Mouse (Mus musculus) testis, adult 2 months (tissue): ENCODE results near the gene Chmp6.

Experiments
- CTCF ChIP-seq: fragments of 200-500 bp; IDR thresholded peaks from 2 replicates; pipeline ENCODE4 v1.5.1; 2012; ENCODE audit warnings: low read depth, mild to moderate bottlenecking, inconsistent platforms, low read length, moderate library complexity; ENCODE audit not compliant: control insufficient read depth, insufficient read depth, insufficient replicate concordance
- POLR2A ChIP-seq: fragments of 200-500 bp; IDR thresholded peaks from 2 replicates; pipeline ENCODE4 v1.6.1; 2012; ENCODE audit warnings: low read depth, mild to moderate bottlenecking, inconsistent platforms, low read length, moderate library complexity; ENCODE audit not compliant: control insufficient read depth

DNA sequence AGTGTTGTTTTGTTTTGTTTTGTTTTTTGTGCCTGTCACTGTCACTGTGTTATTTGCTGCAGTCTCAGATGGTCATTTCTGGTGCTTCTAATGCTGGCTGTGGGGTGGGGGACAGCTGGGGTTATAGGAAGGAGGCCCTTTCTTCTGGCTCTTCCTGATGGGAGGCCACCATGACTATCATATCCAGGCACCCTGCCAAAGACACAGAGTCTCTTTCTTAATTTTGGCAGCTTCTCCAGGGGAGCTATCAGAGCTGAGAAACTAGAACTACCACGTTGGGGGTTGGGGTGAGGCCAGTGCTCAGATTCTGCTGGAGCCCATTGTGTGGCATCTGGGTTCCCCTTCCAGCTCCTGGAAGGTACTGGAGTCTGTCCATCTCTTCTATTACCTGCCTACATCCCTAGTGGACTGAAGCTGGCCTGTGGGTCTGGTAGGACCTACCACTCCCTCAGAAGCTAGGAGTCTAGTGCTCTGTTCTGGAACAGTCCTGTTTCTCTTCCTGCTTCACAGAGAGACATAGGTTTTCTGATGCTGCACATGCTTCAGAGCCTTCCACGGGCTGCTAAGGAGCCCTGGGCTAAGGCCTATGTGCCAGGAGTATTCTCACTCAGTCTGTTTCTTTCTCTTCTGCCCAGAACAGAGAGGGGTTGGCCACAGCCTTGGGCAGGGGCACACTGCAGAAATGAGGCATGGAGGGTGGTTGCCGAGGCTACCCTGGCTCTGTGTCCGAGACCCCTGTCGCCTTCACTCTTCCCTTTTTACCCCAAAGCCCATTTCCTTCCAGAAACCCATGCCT lies 39.4 kb downstream of the Chmp6 start:
- TF ChIP-seq CTCF (no peak), POLR2A (no peak)
